Mouse (Mus musculus): ENCODE measurements around the gene D17Wsu92e. TPM values are rescaled to one million over a fixed set of nuclear protein-coding genes. Genes with fewer than 3 reads are reported as not detected.

The D17Wsu92e gene
- polyA plus RNA-seq, 1 experiment, result 81.8 TPM

DNA sequence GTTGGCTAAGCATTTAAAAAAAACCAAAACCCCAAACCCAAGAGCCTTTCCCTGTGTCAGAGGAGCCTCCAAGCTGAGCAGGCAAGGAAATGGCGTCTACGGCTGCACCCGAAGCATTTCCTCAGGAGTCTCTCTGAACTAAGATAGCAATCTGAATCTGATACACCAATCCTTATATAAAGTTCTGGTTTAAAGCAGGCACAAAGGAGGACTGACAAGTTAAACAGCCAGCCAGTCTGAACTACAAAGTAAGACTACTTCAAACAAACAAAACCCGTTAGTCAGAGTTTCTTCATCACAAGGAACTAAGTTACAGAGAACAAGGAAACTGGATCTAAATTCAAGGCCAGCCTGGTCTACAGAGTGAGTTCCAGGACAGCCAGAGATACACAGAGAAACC, 27.9 kb downstream of the D17Wsu92e start:
- no peak overlapping the region for H3K27ac ChIP-seq (ENCODE audit: insufficient read depth, low read depth, low read length)
- TF ChIP-seq CTCF (IDR thresholded peaks at IDR 0.05; ENCODE audit: low read depth, low read length), result no peak
- no peak for TF ChIP-seq POLR2A (IDR thresholded peaks at IDR 0.05; ENCODE audit: borderline replicate concordance, low read depth, low read length)
- H3K4me3 ChIP-seq (ENCODE audit: insufficient read depth, low read length), result no peak overlapping the region
- H3K4me1 ChIP-seq (ENCODE audit: control insufficient read depth, insufficient read depth, low read length), result peaks cover 45% of the 10 kb centered on the region

DNA sequence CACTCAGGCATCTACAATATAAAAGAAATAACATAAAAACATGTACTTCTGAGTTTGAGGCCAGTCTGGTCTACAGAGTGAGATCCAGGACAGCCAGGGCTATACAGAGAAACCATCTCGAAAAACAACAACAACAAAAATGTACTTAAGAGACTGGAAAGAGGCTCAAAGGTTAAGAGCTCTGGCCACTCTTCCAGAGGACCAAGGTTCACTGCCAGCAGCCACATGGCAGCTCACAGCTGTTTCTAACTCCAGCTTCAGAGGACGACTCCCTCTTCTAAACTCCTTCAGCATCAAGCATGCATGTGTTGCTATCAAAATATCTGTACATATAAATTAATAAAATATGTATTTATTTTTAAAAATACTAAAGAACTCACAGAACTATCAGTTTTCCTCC, 28.9 kb downstream of the D17Wsu92e start:
- Histone ChIP-seq H3K4me1 (ENCODE audit: control insufficient read depth, insufficient read depth, low read length) (peaks cover 35% of the 10 kb centered on the region), H3K27ac (ENCODE audit: insufficient read depth, low read depth, low read length) (no peak overlapping the region), H3K4me3 (ENCODE audit: insufficient read depth, low read length) (no peak overlapping the region)
- no peak for TF ChIP-seq CTCF (IDR thresholded peaks at IDR 0.05; ENCODE audit: low read depth, low read length)
- TF ChIP-seq POLR2A (IDR thresholded peaks at IDR 0.05; ENCODE audit: borderline replicate concordance, low read depth, low read length), result no peak

- TF ChIP-seq POLR2A (IDR thresholded peaks at IDR 0.05; ENCODE audit: borderline replicate concordance, low read depth, low read length) (no peak), CTCF (IDR thresholded peaks at IDR 0.05; ENCODE audit: low read depth, low read length) (no peak)
- H3K4me3 ChIP-seq (ENCODE audit: insufficient read depth, low read length), result no peak overlapping the region
- H3K4me1 ChIP-seq (ENCODE audit: control insufficient read depth, insufficient read depth, low read length), result peaks cover 30% of the 10 kb centered on the region
- H3K27ac ChIP-seq (ENCODE audit: insufficient read depth, low read depth, low read length), result peak overlapping the region; percentile 30
Observed at GRCm38 (mm10) chr17:27790976-27791375, 29.5 kb downstream of the D17Wsu92e start.

- Histone ChIP-seq H3K4me3 (ENCODE audit: insufficient read depth, low read length) (peak overlapping the region; percentile 20), H3K27ac (ENCODE audit: insufficient read depth, low read depth, low read length) (peak overlapping the region; percentile 65)
Observed at GRCm38 (mm10) chr17:27790015-27790414, 30.4 kb downstream of the D17Wsu92e start.

GRCm38 (mm10) chr17:27788456-27789172, 31.8 kb downstream of the D17Wsu92e start:
- Histone ChIP-seq H3K27ac (ENCODE audit: insufficient read depth, low read depth, low read length) (no peak overlapping the region), H3K4me3 (ENCODE audit: insufficient read depth, low read length) (no peak overlapping the region), H3K4me1 (ENCODE audit: control insufficient read depth, insufficient read depth, low read length) (peaks cover 30% of the 10 kb centered on the region)
- TF ChIP-seq CTCF (IDR thresholded peaks at IDR 0.05; ENCODE audit: low read depth, low read length), result no peak
- no peak for TF ChIP-seq POLR2A (IDR thresholded peaks at IDR 0.05; ENCODE audit: borderline replicate concordance, low read depth, low read length)

More at GRCm38 (mm10) chr17:27790015-27790414, 30.4 kb downstream of the D17Wsu92e start:
- TF ChIP-seq POLR2A (IDR thresholded peaks at IDR 0.05; ENCODE audit: borderline replicate concordance, low read depth, low read length), result no peak
- TF ChIP-seq CTCF (IDR thresholded peaks at IDR 0.05; ENCODE audit: low read depth, low read length), result no peak
- peaks cover 30% of the 10 kb centered on the region for H3K4me1 ChIP-seq (ENCODE audit: control insufficient read depth, insufficient read depth, low read length)

GRCm38 (mm10) chr17:27783567-27783966, 36.9 kb downstream of the D17Wsu92e start:
- TF ChIP-seq POLR2A (IDR thresholded peaks at IDR 0.05; ENCODE audit: borderline replicate concordance, low read depth, low read length), result no peak
- TF ChIP-seq CTCF (IDR thresholded peaks at IDR 0.05; ENCODE audit: low read depth, low read length), result no peak

DNA sequence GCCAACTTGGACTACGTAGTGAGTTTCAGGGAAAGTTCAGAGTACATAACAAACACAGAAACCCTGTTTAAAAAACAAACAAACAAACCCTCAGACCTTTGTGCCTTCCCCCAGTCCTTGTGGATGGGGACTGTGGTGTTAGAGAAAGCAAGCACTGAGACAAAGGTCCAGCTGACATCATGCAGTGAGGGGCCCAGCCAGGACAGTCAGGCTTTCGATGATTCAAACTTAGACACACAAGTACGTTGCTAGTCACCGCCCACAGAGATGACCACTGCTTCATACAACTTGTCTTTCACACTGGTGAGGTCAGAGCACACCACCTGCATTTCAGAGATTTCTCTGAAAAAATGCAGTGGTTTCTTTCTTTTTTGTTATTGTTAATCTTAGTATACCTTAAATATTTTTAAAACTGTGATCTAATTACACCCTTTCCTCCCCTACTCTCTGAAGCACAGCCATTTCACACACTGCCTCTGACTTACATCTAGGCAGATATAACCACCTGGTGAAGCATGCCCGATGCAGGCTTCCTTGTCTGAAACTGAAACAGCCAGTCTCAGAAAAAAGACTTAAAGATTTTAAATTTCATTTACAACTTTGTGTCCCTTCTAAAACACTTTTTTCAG, 39.3 kb downstream of the D17Wsu92e start:
- TF ChIP-seq POLR2A (IDR thresholded peaks at IDR 0.05; ENCODE audit: borderline replicate concordance, low read depth, low read length) (no peak), CTCF (IDR thresholded peaks at IDR 0.05; ENCODE audit: low read depth, low read length) (no peak)
- Histone ChIP-seq H3K4me3 (ENCODE audit: insufficient read depth, low read length) (no peak overlapping the region), H3K27ac (ENCODE audit: insufficient read depth, low read depth, low read length) (no peak overlapping the region), H3K4me1 (ENCODE audit: control insufficient read depth, insufficient read depth, low read length) (peaks cover 44% of the 10 kb centered on the region)

More at GRCm38 (mm10) chr17:27783567-27783966, 36.9 kb downstream of the D17Wsu92e start:
- Histone ChIP-seq H3K4me3 (ENCODE audit: insufficient read depth, low read length) (no peak overlapping the region), H3K4me1 (ENCODE audit: control insufficient read depth, insufficient read depth, low read length) (peaks cover 31% of the 10 kb centered on the region), H3K27ac (ENCODE audit: insufficient read depth, low read depth, low read length) (no peak overlapping the region)

DNA sequence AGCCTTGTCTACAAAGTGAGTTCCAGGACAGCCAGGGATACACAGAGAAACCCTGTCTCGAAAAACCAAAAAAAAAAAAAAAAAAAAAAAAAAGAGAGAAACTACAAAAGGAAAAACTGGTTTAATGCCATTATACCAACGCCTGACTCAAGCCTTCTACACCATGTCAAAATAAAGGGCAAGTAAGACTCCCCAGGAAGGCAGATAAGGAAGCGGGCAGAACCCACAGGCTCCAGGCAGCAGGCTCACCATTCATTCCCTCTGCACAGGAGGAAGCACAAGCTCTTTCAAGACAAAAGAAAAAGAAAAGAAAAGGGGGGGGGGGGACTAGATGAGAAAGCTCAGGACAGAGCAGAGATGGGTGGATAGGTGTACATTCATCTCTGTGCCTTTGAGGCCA, 40.7 kb downstream of the D17Wsu92e start:
- Histone ChIP-seq H3K4me3 (ENCODE audit: insufficient read depth, low read length) (no peak overlapping the region), H3K4me1 (ENCODE audit: control insufficient read depth, insufficient read depth, low read length) (peaks cover 44% of the 10 kb centered on the region)

DNA sequence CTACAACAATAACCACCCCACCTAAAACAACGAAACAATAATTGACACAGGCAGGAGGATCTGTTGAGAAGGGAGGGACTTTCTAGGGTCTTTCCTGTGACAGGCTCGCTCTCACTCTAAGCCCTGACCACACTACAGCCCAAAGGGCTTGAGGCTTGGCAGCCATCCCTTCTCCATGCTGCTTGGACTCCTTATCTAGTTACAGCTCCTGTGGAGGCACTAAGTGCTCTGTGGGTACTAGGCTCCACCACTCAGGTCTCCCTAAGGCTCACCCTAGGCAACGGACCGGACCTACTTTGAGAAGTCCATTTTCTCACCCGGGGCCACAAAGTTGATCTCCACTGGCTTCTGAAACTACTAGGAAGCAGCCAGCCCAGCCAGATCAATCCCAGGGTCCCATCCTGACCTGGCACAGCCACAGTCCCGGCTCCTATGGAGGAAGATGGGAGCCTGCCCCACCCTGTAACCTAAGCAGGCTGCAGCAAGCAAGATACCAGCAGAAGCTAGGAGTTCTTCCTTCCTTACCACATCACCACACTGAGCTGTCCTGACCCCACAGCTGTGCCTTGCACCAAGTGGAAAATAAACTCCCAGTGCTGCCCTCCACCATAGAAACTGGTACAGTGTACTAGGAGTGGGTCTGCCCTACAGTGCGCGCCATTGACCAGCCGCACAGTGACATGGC, 41.6 kb downstream of the D17Wsu92e start:
- Histone ChIP-seq H3K4me3 (ENCODE audit: insufficient read depth, low read length) (no peak overlapping the region), H3K4me1 (ENCODE audit: control insufficient read depth, insufficient read depth, low read length) (peaks cover 39% of the 10 kb centered on the region), H3K27ac (ENCODE audit: insufficient read depth, low read depth, low read length) (peak overlapping the region; percentile 1; the same call in 1 of the 2 replicates)
- TF ChIP-seq CTCF (IDR thresholded peaks at IDR 0.05; ENCODE audit: low read depth, low read length) (no peak), POLR2A (IDR thresholded peaks at IDR 0.05; ENCODE audit: borderline replicate concordance, low read depth, low read length) (no peak)

More for the DNA sequence above, 40.7 kb downstream of the D17Wsu92e start:
- no peak overlapping the region for H3K27ac ChIP-seq (ENCODE audit: insufficient read depth, low read depth, low read length)
- TF ChIP-seq POLR2A (IDR thresholded peaks at IDR 0.05; ENCODE audit: borderline replicate concordance, low read depth, low read length), result no peak
- no peak for TF ChIP-seq CTCF (IDR thresholded peaks at IDR 0.05; ENCODE audit: low read depth, low read length)

All from bone marrow macrophage, adult 2 months (primary cell).